Mouse (Mus musculus) ES-CJ7 (cell line): ENCODE data around the gene Wnt2b.

Experiments used
- DNase-seq: peaks from one replicate; pipeline ENCODE4 v3.0.0; 2011; ENCODE audit warnings: low read depth, low spot score

Gene Wnt2b

GRCm38 (mm10) chr3:104896141-104896540, 65.6 kb downstream of the Wnt2b start:
- DNase-seq: no peak
